Mouse (Mus musculus) heart, embryonic 15.5 days (tissue): ENCODE results near the gene Slc10a7. TPM values are rescaled to one million over a fixed set of nuclear protein-coding genes. Genes with fewer than 3 reads are reported as not detected.
"Not testable (repeated sequence)": the region's sequence is repeated elsewhere in the genome, so short reads cannot be mapped to it uniquely, and the experiment has no call there.

Experiments
- ATAC-seq: fragments of 200-750 bp; cut with Nextera tagmentation; replicated peaks from 2 replicates; pipeline ENCODE4 v1.8.0; 2017; ENCODE audit warnings: low read depth, moderate TSS enrichment; ENCODE audit not compliant: insufficient number of reproducible peaks, insufficient read depth, low FRiP score
- H3K27ac ChIP-seq: fragments of 300-500 bp; sonication (generic); 2 replicates; pipeline ENCODE4 v1.5.1; 2015; ENCODE audit warnings: mild to moderate bottlenecking, inconsistent platforms
- H3K27me3 ChIP-seq: fragments of 300-500 bp; sonication (generic); 2 replicates; pipeline ENCODE4 v1.6.1; 2015; ENCODE audit warnings: inconsistent platforms
- H3K36me3 ChIP-seq: fragments of 300-500 bp; sonication (generic); 2 replicates; pipeline ENCODE4 v1.6.1; 2015; ENCODE audit warnings: mild to moderate bottlenecking, inconsistent platforms
- H3K4me1 ChIP-seq: fragments of 300-500 bp; sonication (generic); replicated peaks from 2 replicates; pipeline ENCODE4 v1.6.1; 2015; ENCODE audit warnings: inconsistent platforms
- H3K4me2 ChIP-seq: fragments of 300-500 bp; sonication (generic); 2 replicates; pipeline ENCODE4 v1.6.1; 2015; ENCODE audit warnings: inconsistent platforms, mild to moderate bottlenecking, moderate library complexity
- H3K4me3 ChIP-seq: fragments of 300-500 bp; sonication (generic); 2 replicates; pipeline ENCODE4 v1.5.1; 2015; ENCODE audit warnings: mild to moderate bottlenecking, inconsistent platforms
- H3K9ac ChIP-seq: fragments of 300-500 bp; sonication (generic); 2 replicates; pipeline ENCODE4 v1.6.1; 2015; ENCODE audit warnings: mild to moderate bottlenecking, inconsistent platforms
- H3K9me3 ChIP-seq: fragments of 300-500 bp; sonication (generic); replicated peaks from 2 replicates; pipeline ENCODE4 v1.6.1; 2016; ENCODE audit warnings: inconsistent platforms
- WGBS: fragments of 180-500 bp; shearing (Covaris S2); methylation state at CpG from one replicate; pipeline ENCODE4 v1.1.7; 2015; ENCODE audit warnings: mixed read lengths; 5-methylcytosine and 5-hydroxymethylcytosine counted together
- polyA plus RNA-seq: library from polyadenylated mRNA; unstranded; fragments of >200 nt; fragmentation: Nextera tagmentation; extraction: Ambion mirVana; gene quantifications from 2 replicates; pipeline ENCODE4 v1.2.1, GENCODE M21; 2015

Gene Slc10a7
- polyA plus RNA-seq, 1 experiment from 2014 or later: 10.5 TPM

DNA sequence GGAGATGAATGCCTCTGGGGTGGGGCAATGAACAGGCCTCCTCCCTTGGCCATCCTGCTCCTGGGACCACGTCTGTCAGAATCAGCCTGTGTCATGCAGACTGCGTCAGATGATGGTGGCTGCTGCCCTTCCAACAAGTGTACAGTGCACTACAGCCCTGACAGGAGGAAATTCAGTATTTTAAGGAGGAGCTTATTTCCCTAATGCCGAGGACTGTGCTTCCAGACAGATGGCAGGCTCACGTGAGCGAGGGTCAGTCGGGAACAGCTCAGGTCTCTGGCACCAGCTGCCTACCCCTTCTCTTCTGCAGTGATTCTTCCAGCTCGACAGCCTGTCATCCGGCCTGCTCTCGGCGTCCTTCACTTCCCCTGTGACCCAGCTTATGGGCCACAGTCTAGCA is 181.6 kb downstream of the Slc10a7 start:
- Histone ChIP-seq H3K4me1 (no peaks in the 10 kb centered on the region), H3K27me3 (no peaks in the 10 kb centered on the region), H3K9me3 (no peaks in the 10 kb centered on the region), H3K27ac (no peak overlapping the region), H3K36me3 (no peaks in the 10 kb centered on the region), H3K4me2 (no peak overlapping the region), H3K9ac (no peak overlapping the region), H3K4me3 (no peak overlapping the region)
- no peak for ATAC-seq
- 71% methylated on average over 10 of the region's 10 CpGs for WGBS

DNA sequence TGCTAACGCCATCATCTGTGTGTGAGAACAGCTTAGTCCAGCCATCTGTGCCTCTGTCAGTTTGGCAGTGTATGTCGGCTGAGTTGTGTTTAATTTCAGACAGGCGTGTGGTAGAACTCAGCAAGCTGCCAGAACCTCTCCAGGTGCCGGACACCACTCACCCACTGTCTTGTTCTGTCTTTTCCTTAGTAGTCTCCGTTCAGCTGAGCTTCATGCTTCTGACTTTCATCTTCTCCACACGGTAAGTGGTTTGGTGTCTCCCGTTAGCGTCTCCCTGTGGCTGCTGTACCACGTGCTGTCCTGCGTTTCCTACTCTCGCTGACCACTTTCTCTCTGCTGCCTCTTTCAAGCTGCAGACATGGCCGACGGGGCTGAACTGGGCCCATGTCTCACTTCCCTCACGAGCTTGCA is 189.2 kb downstream of the Slc10a7 start:
- no peak overlapping the region for H3K4me2 ChIP-seq
- peaks cover 18% of the 10 kb centered on the region for H3K36me3 ChIP-seq
- H3K4me1 ChIP-seq: no peaks in the 10 kb centered on the region
- 91% methylated on average over 14 of the region's 14 CpGs for WGBS
- H3K9ac ChIP-seq: no peak overlapping the region
- H3K27me3 ChIP-seq: no peaks in the 10 kb centered on the region
- ATAC-seq: no peak
- H3K27ac ChIP-seq: no peak overlapping the region
- no peaks in the 10 kb centered on the region for H3K9me3 ChIP-seq
- no peak overlapping the region for H3K4me3 ChIP-seq

DNA sequence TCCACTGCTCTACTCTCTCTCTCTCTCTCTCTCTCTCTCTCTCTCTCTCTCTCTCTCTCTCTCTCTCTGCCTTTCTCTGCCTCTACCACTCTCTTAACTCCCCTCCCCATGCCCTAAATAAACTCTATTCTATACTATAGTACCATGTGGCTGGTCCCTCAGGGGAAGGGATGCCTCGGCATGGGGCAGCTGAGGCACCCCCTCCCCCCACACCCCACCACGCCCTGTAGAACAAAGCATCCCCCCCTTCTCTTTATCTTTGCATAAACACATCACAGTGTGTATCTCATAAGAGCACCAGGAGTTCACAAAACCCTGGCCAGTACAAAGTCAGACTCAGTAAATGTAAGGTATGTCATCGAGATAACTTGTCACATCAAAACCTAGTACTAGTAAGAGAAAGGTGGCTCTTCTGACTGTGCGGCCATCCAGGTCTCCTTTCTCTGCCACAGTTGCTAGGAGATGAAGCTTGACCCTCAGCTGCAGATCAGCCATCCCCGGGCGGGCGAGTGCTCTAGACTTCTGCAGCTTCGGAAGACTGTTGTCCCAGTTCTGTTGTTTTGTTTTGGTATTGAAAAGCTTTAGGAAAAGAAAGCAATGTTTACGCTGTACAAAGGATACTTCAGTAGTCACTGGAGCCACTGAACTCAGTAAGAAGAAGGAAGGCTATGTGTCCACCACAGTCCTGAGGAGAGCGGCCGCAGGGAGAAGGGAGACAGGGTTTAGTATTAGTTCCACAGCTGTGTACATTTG is 194.1 kb downstream of the Slc10a7 start:
- ATAC-seq: no peak
- no peak overlapping the region for H3K27ac ChIP-seq
- no peaks in the 10 kb centered on the region for H3K9me3 ChIP-seq
- 71% methylated on average over 11 of the region's 11 CpGs for WGBS
- H3K9ac ChIP-seq: no peak overlapping the region
- no peaks in the 10 kb centered on the region for H3K4me1 ChIP-seq
- H3K4me3 ChIP-seq: no peak overlapping the region
- H3K36me3 ChIP-seq: peaks cover 14% of the 10 kb centered on the region
- no peak overlapping the region for H3K4me2 ChIP-seq
- H3K27me3 ChIP-seq: no peaks in the 10 kb centered on the region

DNA sequence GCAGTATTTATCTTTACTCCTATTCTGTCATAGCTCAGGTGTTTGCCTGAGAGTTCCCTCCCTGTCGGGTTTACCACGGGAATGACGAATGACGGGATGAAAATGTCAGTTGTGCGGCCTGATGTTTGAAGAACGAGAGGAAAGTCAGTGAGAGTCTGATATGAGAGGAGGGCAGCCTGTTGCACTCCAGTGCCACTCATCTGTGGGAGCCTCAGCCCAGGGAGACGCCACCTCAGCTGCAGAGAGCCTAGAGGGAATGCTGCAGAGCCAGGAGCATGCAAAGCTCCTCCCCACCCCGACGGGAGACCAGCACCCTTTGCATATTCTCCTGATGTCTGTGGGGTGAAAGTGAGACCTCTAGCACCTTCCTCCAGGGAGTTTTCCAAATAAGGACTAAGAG is 196.8 kb downstream of the Slc10a7 start:
- H3K9me3 ChIP-seq: no peaks in the 10 kb centered on the region
- 36% methylated on average over 9 of the region's 9 CpGs for whole genome bisulfite sequencing
- H3K36me3 ChIP-seq: peaks cover 6% of the 10 kb centered on the region; the same call in 1 of the 2 replicates
- H3K4me3 ChIP-seq: no peak overlapping the region
- H3K9ac ChIP-seq: no peak overlapping the region
- H3K4me2 ChIP-seq: no peak overlapping the region
- ATAC-seq: no peak
- no peaks in the 10 kb centered on the region for H3K4me1 ChIP-seq
- H3K27me3 ChIP-seq: no peaks in the 10 kb centered on the region
- no peak overlapping the region for H3K27ac ChIP-seq

DNA sequence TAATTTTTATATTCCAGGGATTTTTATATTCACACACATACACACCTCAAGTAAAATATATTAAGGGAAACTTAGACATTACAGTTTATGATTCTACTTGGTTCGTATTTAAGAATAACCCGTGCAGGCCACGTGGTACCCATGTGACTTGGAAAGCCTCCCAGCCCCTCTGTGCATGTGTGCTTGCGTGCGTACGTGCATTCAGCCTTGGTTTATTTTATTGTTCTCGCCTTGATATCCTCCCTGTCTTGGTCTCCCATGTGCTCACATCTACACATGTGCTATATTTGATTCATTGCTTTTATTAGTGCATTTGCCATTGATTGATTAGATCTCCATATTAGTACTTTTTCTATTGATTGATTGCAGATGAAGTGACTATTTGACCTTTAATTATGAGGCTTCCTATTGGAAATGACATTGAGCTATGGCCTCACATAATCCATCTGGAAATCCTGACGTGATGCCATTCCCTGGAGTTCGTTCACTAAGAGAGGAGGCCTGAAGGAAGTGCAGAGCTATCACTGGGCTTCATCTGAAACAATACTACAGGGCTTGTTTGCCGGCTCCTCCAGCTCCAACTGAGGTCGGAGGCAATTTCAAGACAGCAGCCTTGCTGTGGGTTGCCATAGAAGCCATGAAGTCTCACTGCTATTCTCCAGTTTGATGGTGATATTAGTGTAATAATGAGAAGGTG is 200.9 kb downstream of the Slc10a7 start:
- H3K27me3 ChIP-seq: no peaks in the 10 kb centered on the region
- no peak overlapping the region for H3K4me2 ChIP-seq
- no peak for ATAC-seq
- H3K4me3 ChIP-seq: no peak overlapping the region
- H3K9ac ChIP-seq: no peak overlapping the region
- H3K36me3 ChIP-seq: no peaks in the 10 kb centered on the region
- H3K4me1 ChIP-seq: peaks cover 4% of the 10 kb centered on the region; the same call in 1 of the 2 replicates
- 82% methylated on average over 11 of the region's 11 CpGs for WGBS
- no peak overlapping the region for H3K27ac ChIP-seq
- no peaks in the 10 kb centered on the region for H3K9me3 ChIP-seq

DNA sequence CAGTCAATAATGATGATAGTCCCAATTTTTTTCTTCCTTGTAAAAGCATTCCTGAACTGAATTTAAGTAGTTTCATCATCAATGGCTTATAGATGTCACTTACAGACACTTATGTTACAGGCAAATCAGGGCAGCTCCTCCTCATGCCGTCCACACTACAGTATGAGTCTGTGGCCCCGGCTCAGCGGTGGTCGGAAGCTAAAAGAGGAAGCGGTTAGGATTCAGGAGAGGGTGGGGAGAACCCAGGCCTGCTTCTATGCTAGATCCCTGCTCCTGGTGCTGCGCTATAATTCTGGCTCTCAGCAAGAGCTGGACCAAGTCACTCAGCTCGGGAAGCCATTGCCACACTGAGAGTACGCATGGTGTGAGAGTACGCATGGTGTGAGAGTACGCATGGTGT is 201.8 kb downstream of the Slc10a7 start:
- no peaks in the 10 kb centered on the region for H3K36me3 ChIP-seq
- ATAC-seq: no peak
- H3K9ac ChIP-seq: no peak overlapping the region
- H3K4me1 ChIP-seq: peaks cover 4% of the 10 kb centered on the region; the same call in 1 of the 2 replicates
- H3K27me3 ChIP-seq: no peaks in the 10 kb centered on the region
- H3K4me3 ChIP-seq: no peak overlapping the region
- H3K9me3 ChIP-seq: no peaks in the 10 kb centered on the region
- 79% methylated on average over 10 of the region's 10 CpGs for WGBS
- no peak overlapping the region for H3K27ac ChIP-seq
- H3K4me2 ChIP-seq: no peak overlapping the region

DNA sequence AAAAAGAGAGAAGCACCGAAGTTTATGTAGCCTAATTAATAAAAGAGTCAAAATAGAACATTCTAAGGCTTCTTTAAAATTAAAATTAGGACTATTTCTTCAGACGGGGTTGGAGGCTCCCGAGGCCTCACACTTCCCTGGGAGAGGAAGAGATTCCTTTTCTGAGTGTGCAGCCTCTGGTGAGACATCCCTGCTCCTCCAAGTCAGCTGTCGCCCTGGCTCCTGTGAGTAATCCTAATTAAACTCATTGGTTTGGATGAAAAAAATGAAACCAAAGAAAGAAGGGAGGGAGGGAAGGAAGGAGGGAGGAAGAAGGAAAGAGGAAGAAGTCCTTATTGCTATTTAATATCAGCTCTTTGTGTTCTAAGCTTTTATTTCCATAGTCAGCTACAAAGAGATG is 205.7 kb downstream of the Slc10a7 start:
- Histone ChIP-seq H3K4me3 (no peak overlapping the region), H3K36me3 (no peaks in the 10 kb centered on the region), H3K27ac (no peak overlapping the region), H3K9ac (no peak overlapping the region), H3K4me1 (peaks cover 4% of the 10 kb centered on the region; the same call in 1 of the 2 replicates), H3K9me3 (no peaks in the 10 kb centered on the region), H3K27me3 (no peaks in the 10 kb centered on the region), H3K4me2 (no peak overlapping the region)
- ATAC-seq: no peak
- whole genome bisulfite sequencing: 70% methylated on average over 4 of the region's 4 CpGs

DNA sequence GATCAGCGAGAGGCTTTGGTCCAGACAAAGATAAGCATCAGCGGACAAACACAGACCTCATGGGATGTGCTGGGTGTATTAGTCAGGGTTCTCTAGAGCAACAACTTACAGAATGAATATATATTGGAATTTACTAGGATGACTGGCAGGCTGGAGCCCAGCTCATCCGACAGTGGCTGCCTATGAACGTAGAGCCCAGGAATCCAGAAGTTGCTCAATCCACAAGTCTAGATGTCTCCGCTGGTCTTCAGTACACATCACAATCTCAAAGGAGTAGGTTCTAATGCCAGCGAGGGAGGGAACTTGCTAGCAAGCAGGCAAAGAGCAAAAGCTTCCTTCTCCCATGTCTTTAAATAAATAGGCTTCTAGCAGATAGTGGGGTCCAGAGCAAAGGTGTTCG is 207.4 kb downstream of the Slc10a7 start:
- no peak for ATAC-seq
- H3K36me3 ChIP-seq: no peaks in the 10 kb centered on the region
- 87% methylated on average over 7 of the region's 7 CpGs for WGBS

DNA sequence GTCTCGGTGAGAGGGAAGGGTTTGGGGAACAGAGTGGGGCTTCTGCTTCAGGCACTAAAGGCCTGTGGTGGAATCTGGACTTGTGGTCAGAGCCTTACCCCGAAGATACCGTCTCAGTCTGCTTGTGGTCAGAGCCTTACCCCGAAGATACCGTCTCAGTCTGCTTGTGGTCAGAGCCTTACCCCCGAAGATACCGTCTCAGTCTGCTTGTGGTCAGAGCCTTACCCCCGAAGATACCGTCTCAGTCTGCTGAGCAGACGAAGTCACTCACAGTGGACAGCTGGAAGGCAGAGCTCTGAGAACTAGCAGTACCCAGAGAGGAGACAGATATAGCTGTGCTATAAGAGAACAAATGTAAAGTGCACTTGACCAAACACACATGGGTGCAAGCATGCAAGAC is 208.0 kb downstream of the Slc10a7 start:
- 79% methylated on average over 10 of the region's 10 CpGs for WGBS
- not testable (repeated sequence) for H3K4me3 ChIP-seq, H3K36me3 ChIP-seq, H3K9me3 ChIP-seq, H3K4me2 ChIP-seq, H3K9ac ChIP-seq, ATAC-seq, H3K27ac ChIP-seq, H3K27me3 ChIP-seq
- H3K4me1 ChIP-seq: peaks cover 25% of the 10 kb centered on the region

More for the DNA sequence above, 207.4 kb downstream of the Slc10a7 start:
- Histone ChIP-seq H3K27me3 (no peaks in the 10 kb centered on the region), H3K4me2 (no peak overlapping the region), H3K9me3 (no peaks in the 10 kb centered on the region), H3K27ac (no peak overlapping the region), H3K9ac (no peak overlapping the region), H3K4me3 (no peak overlapping the region), H3K4me1 (peaks cover 18% of the 10 kb centered on the region)

DNA sequence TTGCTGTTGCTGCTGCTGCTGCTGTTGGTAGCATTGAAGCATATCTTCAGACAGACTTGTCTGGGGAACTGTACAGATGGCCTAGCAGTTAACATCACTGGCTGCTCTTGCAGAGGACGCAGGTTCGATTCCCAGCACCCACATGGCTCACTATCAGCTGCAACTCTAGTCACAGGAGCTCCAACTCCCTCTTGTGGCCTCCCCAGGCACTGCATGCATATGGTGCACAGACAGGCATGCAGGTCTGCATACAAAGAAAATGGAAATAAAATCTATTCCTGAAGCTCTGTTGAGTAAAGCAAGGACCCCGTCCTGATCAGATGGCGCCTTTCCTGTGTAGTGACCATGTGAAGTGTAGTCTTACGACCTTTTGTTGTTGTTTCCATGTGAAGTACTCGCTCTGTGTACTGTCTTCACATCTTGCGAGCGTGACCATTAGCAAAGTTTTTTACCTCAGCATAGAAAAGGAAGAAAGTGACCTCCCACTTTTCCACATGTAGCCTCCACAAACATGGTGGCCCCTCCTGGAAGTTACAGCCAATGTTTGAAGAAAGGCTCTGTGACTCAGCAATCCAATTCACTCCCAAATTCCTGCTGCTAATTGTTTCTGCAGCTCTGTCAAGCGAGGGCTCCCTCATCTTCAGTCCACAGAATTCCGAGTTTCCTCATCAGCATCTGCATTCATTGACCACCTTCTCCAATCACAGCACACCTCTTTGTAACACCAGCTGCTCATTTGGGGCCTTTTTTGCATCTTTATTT is 210.3 kb downstream of the Slc10a7 start:
- Histone ChIP-seq H3K36me3 (no peaks in the 10 kb centered on the region), H3K4me1 (peaks cover 24% of the 10 kb centered on the region), H3K27me3 (no peaks in the 10 kb centered on the region), H3K9ac (no peak overlapping the region), H3K27ac (peak overlapping the region; percentile 18), H3K4me3 (no peak overlapping the region), H3K4me2 (no peak overlapping the region), H3K9me3 (no peaks in the 10 kb centered on the region)
- ATAC-seq: no peak
- WGBS: 79% methylated on average over 10 of the region's 10 CpGs

DNA sequence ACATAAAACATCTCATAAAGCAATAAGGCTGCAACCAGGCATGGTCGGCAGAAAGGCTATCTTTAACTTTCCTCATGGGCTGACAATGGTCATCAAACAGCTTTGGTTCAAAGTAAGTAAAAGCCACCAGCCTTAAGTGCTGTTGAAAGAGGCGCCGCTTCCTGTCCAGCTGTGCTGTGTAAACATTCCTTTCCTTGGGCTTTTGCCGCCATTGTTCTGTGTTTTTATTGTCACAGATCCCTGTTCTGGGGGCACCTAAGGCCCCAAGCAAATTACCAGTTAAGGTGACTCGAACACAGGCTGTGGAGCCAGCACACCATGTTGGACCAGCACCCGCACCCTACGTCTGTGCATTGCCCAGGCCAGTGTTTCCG is 210.9 kb downstream of the Slc10a7 start:
- Histone ChIP-seq H3K27ac (peak overlapping the region; percentile 18), H3K4me2 (no peak overlapping the region), H3K9me3 (no peaks in the 10 kb centered on the region), H3K4me1 (peaks cover 23% of the 10 kb centered on the region), H3K36me3 (no peaks in the 10 kb centered on the region), H3K4me3 (no peak overlapping the region), H3K27me3 (no peaks in the 10 kb centered on the region), H3K9ac (no peak overlapping the region)
- ATAC-seq: no peak
- 62% methylated on average over 8 of the region's 8 CpGs for WGBS
